Comparison of ENCODE assay signal across 9 mouse cellular contexts in genomic region chr11:77765459-77765777, GRCm38 (mm10). TPM values are rescaled to one million over a fixed set of nuclear protein-coding genes. Genes with fewer than 3 reads are reported as not detected.
DNase-seq lines count a peak whose midpoint lies in the region; ATAC-seq and TF ChIP-seq lines count a peak whose summit lies in the region.
"Had no signal": no experiment of that assay in that cellular context is flagged by ENCODE, and none has a peak within 500 bp of the region (broad histone marks: within the 10 kb centered on the region; RNA-seq: fewer than 3 reads in every experiment).

No protein-coding gene starts in this region.

- no peak overlapping the region for H3K4me2 ChIP-seq in embryonic facial prominence, embryonic 12.5 days (replicated peaks)
- peak overlapping the region; percentile 95 for H3K4me2 ChIP-seq in midbrain, embryonic 13.5 days (replicated peaks)

- H3K9ac ChIP-seq in embryonic facial prominence, embryonic 12.5 days: no peak overlapping the region
- peak overlapping the region; percentile 32; the same call in 1 of the 2 replicates for H3K9ac ChIP-seq in midbrain, embryonic 13.5 days (replicated peaks)

- WGBS in heart, embryonic 10.5 days: 49% methylated on average over 4 of the region's 4 CpGs
- WGBS in embryonic facial prominence, embryonic 12.5 days: 32% methylated on average over 4 of the region's 4 CpGs
- WGBS in kidney, adult 2 months: 10% methylated on average over 4 of the region's 4 CpGs
- 52% methylated on average over 4 of the region's 4 CpGs for WGBS in midbrain, embryonic 13.5 days

- no peaks in the 10 kb centered on the region; the same call in 1 of the 2 replicates for H3K27me3 ChIP-seq in heart, embryonic 10.5 days (ENCODE audit: insufficient read depth, poor library complexity, severe bottlenecking)
- no peaks in the 10 kb centered on the region for H3K27me3 ChIP-seq in embryonic facial prominence, embryonic 12.5 days
- H3K27me3 ChIP-seq in kidney, adult 2 months (replicated peaks; ENCODE audit: control insufficient read depth, insufficient read depth, low read length): no peaks in the 10 kb centered on the region
- H3K27me3 ChIP-seq in midbrain, embryonic 13.5 days: 0 out of 2 replicates have a peak, but pooled peaks cover 3% of the 10 kb centered on the region

- intact Hi-C loops in left cerebral cortex, postnatal 14 days (cut with DNase I): no loop called here

- H3K4me3 ChIP-seq in heart, embryonic 10.5 days: peak overlapping the region; percentile 96; the same call in 1 of the 2 replicates
- H3K4me3 ChIP-seq in embryonic facial prominence, embryonic 12.5 days: no peak overlapping the region
- H3K4me3 ChIP-seq in kidney, adult 2 months (ENCODE audit: insufficient read depth, low read depth, low read length): peak overlapping the region; percentile 29
- H3K4me3 ChIP-seq in midbrain, embryonic 13.5 days (replicated peaks): peak overlapping the region; percentile 90

- peaks cover 55% of the 10 kb centered on the region for H3K4me1 ChIP-seq in heart, embryonic 10.5 days
- H3K4me1 ChIP-seq in embryonic facial prominence, embryonic 12.5 days: peaks cover 34% of the 10 kb centered on the region
- peaks cover 29% of the 10 kb centered on the region for H3K4me1 ChIP-seq in kidney, adult 2 months (ENCODE audit: control insufficient read depth, insufficient read depth, low read length)
- peaks cover 38% of the 10 kb centered on the region for H3K4me1 ChIP-seq in midbrain, embryonic 13.5 days (replicated peaks)

- H3K36me3 ChIP-seq in heart, embryonic 10.5 days: no peaks in the 10 kb centered on the region
- no peaks in the 10 kb centered on the region for H3K36me3 ChIP-seq in embryonic facial prominence, embryonic 12.5 days
- H3K36me3 ChIP-seq in kidney, adult 2 months (ENCODE audit: control insufficient read depth, insufficient read depth, low read length): no peaks in the 10 kb centered on the region
- no peaks in the 10 kb centered on the region for H3K36me3 ChIP-seq in midbrain, embryonic 13.5 days

- peak overlapping the region; percentile 86 for H3K27ac ChIP-seq in heart, embryonic 10.5 days
- H3K27ac ChIP-seq in embryonic facial prominence, embryonic 12.5 days: peak overlapping the region; percentile 14; the same call in 1 of the 2 replicates
- H3K27ac ChIP-seq in kidney, adult 2 months (ENCODE audit: insufficient read depth, low read depth, low read length): peak overlapping the region; percentile 86
- H3K27ac ChIP-seq in midbrain, embryonic 13.5 days: no peak overlapping the region
- H3K27ac ChIP-seq: macrophage had no signal

- H3K9me3 ChIP-seq in heart, embryonic 10.5 days: no peaks in the 10 kb centered on the region
- no peaks in the 10 kb centered on the region for H3K9me3 ChIP-seq in embryonic facial prominence, embryonic 12.5 days
- H3K9me3 ChIP-seq in midbrain, embryonic 13.5 days: no peaks in the 10 kb centered on the region

- no peak for ATAC-seq in embryonic facial prominence, embryonic 12.5 days (ENCODE audit: insufficient number of reproducible peaks, insufficient read depth, low FRiP score, low TSS enrichment)
- no peak for ATAC-seq in midbrain, embryonic 13.5 days

- TF ChIP-seq POLR2A in kidney, adult 2 months (IDR thresholded peaks at IDR 0.05; ENCODE audit: low read depth, low read length): no peak

- DNase-seq in heart, embryonic 10.5 days (ENCODE audit: low spot score): no peak
- no peak for DNase-seq in heart, adult 11 months
- no peak for DNase-seq in kidney, adult 2 months
- no peak for DNase-seq in spleen, adult 18-20 months
- DNase-seq in left cerebral cortex, postnatal 14 days (ENCODE audit: low spot score in 2 of 2): no peak
- DNase-seq in cerebellum, postnatal 36 days: no peak

- no peak for TF ChIP-seq CTCF in kidney, adult 2 months (conservative IDR thresholded peaks at IDR 0.05; ENCODE audit: insufficient read depth, insufficient read length, low read depth, low read length)

RNA-seq across cellular contexts. Expression of gene Myo18a, which starts 2.4 kb away (rescaled TPM):
- 95.5 and 153 TPM in 2 replicates for polyA plus RNA-seq in heart, embryonic 10.5 days (2016; fragmentation: Nextera tagmentation; extraction: Ambion mirVana)
- polyA plus RNA-seq in embryonic facial prominence, embryonic 12.5 days (2016; fragmentation: Nextera tagmentation; extraction: Ambion mirVana): 33.2 and 35.0 TPM in 2 replicates
- polyA plus RNA-seq in kidney, adult 2 months (2012; rRNA removed): 92.0 and 93.1 TPM in 2 replicates
- polyA plus RNA-seq in midbrain, embryonic 13.5 days (2015; fragmentation: Nextera tagmentation; extraction: Ambion mirVana): 53.2 and 54.4 TPM in 2 replicates
- 100 to 1,000 TPM; 151 to 169 TPM for total RNA-seq in left cerebral cortex, postnatal 14 days (2021)

RNA-seq across cellular contexts. Expression of gene Gm10277, which starts 22.1 kb away (rescaled TPM):
- polyA plus RNA-seq in heart, embryonic 10.5 days (2016; fragmentation: Nextera tagmentation; extraction: Ambion mirVana): 1.1 and 1.6 TPM in 2 replicates
- polyA plus RNA-seq in embryonic facial prominence, embryonic 12.5 days (2016; fragmentation: Nextera tagmentation; extraction: Ambion mirVana): 1.4 and 2.6 TPM in 2 replicates
- 0.04 TPM in 1 of 2 replicates, not detected in the other for polyA plus RNA-seq in kidney, adult 2 months (2012; rRNA removed)
- 2.9 and 3.4 TPM in 2 replicates for polyA plus RNA-seq in midbrain, embryonic 13.5 days (2015; fragmentation: Nextera tagmentation; extraction: Ambion mirVana)
- total RNA-seq in left cerebral cortex, postnatal 14 days (2021): not detected
- polyA plus RNA-seq: macrophage had no signal

RNA-seq across cellular contexts. Expression of gene Cryba1, which starts 40.3 kb away (rescaled TPM):
- 0.18 TPM in 1 of 2 replicates, not detected in the other for polyA plus RNA-seq in heart, embryonic 10.5 days (2016; fragmentation: Nextera tagmentation; extraction: Ambion mirVana)
- 67.0 and 159 TPM in 2 replicates for polyA plus RNA-seq in embryonic facial prominence, embryonic 12.5 days (2016; fragmentation: Nextera tagmentation; extraction: Ambion mirVana)
- not detected in 2 replicates for polyA plus RNA-seq in kidney, adult 2 months (2012; rRNA removed)
- polyA plus RNA-seq in midbrain, embryonic 13.5 days (2015; fragmentation: Nextera tagmentation; extraction: Ambion mirVana): 1.2 and 1.4 TPM in 2 replicates
- not detected for total RNA-seq in left cerebral cortex, postnatal 14 days (2021)
- polyA plus RNA-seq: macrophage had no signal

Comparison
In these comparisons a context has a peak if more than half of its experiments do, and no peak if none do; other contexts are left out.
1. RNA of gene Cryba1, which starts 40.3 kb away (polyA plus RNA-seq): 67.0 to 159 TPM in embryonic facial prominence, embryonic 12.5 days; 1.2 to 1.4 TPM in midbrain, embryonic 13.5 days, 0.18 TPM in heart, embryonic 10.5 days and not detected in kidney, adult 2 months; every median in the first group is over 10 times any median in the second.